Mouse (Mus musculus) kidney, adult 9 months (tissue): ENCODE measurements at regions not wholly inside any gene's neighbourhood (a gene's known extent, or its start where the extent isn't known, plus 50 kb on each side); places are given as distances from the start of the nearest gene placed in this dataset.
A peak's percentile ranks its signal among the peaks of the same experiment; 100 is the strongest.

Experiments
- DNase-seq: peaks from one replicate; pipeline ENCODE4 v3.0.0; 2022

DNA sequence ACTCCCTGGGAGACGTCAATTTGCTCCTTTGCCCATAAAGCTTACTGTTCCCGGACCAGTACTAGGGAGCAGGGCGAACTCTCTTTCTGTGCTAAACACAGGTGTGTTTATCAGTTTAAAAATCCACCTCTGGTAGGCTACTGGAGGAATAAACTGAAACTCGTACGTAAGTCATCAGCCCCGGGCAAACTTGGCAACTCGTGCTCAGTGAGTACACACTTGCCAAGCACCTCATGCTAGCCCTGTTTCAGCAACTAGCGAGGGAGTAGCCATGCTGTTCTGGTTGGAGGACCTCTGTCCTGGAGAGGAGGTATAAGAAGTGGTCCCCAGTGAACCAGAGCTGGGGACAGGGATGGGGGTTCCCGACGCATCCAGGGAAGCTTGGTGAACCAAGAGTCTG, 122.6 kb upstream of the Id2 start:
- peak; percentile 78 for DNase-seq

DNA sequence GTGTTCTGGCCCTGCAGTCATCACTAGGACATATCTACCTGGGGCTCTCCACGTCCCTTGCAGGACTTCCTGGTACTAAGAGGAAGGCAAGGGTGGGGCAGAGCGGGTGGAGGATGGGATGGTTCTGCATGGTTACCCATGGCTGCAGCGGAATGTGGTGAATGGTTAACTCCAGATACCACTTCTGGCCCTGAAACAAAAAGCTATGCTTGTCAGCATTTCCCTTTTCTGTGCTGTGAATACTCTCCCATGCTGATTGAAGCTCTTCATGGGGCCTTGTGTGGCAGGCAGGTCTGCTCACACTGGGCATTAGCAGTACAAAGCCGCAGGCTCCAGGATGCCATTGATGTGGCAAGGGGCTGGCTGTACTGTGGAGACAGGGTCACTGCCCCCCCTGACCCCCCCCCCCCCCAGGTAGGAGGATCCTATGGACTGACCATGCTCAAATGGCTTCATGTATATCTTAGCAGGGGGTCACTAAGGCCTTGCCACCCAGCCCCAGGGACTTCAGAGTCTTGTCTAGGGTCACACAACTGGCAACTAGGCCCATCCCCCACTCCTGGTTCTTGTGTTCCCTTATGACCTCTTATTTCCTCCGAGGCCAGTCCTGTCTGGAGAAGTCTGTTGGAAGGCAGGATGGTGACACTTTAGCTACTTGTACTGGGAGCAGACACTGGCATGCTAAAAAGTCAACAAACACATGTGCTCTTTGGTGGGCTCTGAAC, 120.0 kb upstream of the Id2 start:
- DNase-seq = peak; percentile 96

DNA sequence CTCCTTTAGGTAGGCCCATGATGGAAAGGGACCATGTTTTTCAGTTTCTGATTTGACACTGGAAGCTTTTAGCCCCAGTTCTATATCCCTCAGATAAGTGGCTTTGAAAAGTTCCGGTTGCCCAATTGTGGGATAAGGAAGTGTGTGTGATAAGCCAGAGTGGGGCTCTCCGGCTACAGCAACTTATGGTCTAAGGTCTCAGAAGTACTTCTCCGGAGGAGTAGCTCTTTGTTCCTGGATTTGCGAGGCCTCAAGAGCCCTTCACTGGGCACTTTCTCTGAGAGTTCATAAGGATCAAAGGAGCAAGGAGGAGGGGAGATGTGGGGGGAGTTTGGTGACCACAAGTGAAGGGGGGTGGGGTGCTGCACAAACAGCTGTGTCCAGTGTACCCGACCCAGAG, 118.3 kb upstream of the Id2 start:
- DNase-seq = no peak

DNA sequence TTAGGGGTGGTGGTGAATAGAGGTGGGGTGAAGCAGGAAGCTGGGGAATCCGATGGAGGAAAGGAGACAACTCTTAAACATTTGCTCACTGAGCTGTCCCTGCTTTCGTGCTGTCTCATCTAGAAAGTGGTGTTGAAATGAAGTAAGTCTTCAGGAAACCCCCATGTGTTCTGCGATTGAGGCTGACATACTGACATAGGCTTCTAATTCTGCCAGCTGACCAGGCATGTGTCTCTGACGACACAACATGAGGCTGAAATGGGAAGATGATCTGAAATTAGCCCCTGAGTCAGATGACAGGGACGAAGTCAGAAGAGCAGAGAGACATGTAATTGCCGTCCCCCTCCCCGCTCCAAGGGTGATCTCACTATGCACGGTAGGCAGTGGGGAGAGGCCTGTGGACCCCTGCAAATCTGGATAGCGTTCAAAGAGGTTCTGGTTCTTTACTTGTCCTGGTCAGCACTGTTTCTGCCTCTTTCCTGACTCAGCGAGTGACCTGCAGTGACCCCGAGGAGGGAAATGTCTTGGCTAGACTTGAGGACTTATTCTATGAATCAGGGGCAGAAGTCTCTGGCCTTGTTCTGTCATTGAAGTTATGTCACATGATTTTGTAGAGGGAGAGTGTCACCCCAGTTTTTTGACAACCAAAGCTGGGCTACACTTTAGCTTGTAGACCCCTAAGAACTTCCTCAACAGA, 117.0 kb upstream of the Id2 start:
- peak; percentile 68 for DNase-seq

DNA sequence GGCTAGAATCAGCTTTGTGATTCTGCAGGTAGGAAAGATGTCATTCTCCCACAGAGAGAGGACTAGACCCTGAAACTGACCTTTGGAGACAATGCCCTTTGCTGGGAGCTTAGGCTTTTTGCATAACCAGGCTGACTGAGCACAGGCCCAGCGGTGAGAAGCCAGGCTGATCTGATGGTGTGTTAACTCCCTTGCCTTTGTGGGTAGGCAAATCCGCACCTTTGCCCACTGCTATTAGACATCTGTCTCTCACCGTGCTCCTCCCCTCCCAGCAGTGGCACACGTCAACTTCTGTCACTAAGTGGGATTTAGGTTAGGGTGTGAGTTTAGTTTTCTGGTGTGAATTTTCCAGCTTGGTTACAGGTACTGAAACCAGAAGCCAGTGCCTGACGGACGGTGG, 114.4 kb upstream of the Id2 start:
- no peak for DNase-seq

DNA sequence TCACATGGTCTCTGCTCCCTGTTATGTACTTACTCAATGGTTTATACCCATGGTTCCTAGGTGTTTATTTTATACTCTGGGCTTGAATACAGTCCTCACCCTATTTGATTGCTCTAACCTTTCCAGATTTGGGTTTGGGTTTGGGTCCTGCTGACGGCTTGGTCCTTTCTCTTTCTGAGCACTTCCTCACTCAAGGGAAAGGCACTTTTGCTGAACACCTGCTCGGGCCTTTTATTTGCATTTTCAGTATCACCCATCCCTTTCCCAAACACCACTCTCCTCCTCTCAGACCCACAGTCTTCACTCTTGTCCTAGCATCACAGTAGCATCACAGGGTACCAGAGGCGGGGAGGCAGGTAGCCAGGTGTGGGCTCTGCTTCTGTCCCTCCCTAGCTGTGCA, 113.7 kb upstream of the Id2 start:
- DNase-seq = no peak

DNA sequence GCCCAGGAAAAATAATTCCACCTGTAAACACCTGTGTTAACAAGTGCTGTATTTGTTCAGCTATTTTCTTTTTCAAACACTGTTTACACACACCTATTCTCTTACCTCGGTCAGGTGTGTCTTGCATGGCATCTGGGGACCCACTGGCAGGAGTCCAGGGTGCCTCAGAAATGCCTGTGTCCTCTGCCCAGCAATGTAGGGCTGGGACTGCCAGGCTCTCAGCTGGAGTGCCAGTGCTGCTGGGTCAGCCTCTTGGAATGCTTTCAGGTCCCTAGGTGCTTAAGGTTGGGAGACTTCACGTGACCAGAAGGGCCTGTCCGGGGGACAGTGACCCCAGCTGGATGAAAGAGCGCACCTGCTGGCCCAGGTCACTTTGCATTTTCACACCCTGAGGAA, 112.4 kb upstream of the Id2 start:
- DNase-seq = peak; percentile 92

DNA sequence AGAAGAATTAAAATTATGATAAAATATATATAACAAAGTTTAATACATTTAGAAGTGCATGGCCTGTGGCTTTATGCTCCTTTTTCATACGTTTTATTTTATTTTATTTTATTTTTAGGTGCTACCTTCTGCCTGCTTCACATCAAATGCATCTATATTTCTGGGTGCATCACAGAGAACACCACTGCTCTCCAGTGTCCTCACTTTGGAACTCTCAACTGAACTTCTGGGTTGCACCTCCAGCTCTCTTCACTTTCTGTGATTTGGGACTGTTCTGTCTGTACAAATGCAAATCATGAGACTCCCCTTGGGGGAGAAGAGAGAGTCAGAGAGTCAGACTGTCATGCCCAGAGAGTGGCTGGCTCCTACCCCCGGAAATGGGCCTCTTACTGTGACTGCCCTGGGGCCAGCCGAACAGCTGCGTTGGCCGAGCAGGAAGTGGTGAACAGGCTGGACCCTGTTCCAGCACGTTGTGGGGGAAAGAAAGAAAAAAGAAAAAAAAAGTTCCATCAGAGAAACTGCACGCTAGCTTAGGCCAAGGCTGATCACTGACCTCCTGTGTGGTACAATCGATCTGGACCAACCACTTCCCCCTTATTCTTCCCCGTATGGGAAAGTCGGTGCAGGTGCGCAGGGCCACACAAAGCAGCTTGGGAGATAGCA, 111.9 kb upstream of the Id2 start:
- peak; percentile 54 for DNase-seq

DNA sequence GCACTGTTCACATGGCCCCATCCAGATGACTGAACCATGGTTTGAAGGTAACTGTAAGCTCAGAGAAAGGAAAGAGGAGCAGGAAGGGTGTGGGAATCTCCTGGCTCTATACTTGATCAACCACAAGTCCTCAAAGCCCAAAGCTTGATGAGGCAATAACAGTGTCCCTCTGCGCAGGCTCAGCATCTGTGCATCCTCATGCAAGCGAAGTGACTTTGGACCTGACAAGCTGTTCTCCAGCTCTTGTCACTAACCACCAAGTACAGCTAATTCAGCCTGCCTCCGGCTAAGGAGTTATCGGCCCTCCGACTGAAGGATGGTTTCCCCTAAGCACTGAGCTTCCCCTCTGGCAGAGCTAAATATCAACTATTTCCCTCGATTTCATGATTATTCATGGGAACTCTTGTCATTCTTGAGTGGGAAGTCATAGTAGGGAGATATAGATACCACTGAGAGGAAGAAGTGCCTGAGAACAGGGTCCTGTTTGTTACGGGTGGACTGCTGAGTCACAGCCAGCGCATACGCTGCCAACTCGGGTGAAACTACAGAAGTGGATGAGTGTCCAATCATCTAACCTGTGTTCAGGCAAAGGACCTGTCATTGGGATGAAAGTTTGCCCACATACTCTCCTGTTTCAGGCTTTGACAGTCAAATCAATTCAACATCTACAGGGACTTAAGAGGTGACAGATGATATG, 106.6 kb upstream of the Id2 start:
- DNase-seq = no peak

DNA sequence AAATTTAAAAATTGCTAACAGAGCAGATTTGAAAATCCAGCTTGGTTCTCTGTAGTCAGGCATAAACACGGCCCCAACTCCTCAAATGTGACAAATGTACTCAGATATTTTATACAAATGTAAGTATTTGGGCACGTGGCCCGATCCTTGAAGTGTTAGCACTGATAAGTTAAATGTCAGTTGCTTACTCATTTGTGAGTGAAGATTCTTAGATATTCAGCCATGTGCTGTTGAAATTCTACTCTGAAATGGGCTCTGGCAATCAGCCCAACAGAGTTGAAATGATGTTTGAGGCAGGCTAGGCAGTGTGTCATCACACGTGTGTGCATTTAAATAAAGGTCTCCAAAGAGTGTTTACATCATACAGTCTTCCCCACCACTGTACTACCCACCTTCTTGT, 103.2 kb upstream of the Id2 start:
- no peak for DNase-seq

DNA sequence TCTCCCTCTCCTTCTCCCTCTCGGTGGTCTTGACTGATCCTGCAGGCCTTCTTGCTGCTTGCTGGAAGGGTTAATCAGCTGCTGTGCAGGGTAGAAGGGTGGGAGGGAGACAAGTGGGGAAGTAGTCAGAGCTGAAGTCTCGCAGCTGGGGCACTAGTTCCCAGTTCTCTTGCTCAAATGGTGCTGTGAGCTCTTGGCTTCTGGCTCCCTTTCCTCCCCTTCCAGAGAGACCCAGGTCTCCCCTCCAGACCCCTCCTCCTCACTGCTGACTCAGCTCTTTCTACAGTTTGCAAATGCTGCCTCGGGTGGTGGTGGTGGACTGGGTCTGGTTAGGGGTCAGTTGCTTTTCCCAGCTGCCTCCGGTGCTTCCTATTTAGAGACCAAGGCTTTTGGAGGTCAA, 100.8 kb upstream of the Id2 start:
- DNase-seq = no peak

DNA sequence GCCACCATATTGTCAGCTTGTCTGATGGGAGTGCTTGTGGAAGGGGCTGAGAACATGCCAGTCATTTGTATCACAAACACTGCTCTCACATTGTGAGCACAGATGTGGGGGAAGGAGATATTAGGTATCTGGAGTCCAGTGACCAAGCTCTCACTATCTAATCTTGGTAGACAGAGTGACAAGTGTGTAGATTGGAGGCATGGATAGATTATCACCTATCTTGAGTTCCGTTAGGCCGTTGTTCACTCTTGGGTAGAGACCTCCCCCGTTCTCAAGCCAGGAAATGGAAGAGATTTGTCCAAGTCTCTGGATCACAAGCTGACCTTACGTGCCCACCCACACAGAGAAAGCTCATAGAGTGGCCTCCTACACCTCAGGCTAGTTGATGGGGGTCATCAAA, 99.1 kb upstream of the Id2 start:
- DNase-seq = no peak

DNA sequence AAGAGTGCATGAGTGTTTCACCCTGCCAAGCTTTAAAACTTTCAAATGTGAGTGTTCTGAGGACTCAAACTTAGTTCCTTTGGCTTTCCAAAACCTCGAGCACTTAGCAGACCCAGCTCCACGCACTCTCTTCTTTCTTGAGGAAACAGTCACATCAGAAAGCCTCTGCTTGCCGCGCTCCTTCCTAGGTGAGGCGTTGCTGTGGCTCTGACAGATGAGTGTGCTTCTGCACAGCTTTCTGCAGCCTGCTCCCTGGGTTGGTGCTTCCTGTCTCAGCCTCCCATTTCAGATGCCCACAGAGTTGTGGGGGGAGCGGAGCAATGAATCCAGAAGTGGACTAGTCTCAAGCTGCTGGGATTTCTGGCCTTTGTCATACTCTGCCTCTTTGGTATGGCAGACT, 95.3 kb upstream of the Id2 start:
- no peak for DNase-seq

DNA sequence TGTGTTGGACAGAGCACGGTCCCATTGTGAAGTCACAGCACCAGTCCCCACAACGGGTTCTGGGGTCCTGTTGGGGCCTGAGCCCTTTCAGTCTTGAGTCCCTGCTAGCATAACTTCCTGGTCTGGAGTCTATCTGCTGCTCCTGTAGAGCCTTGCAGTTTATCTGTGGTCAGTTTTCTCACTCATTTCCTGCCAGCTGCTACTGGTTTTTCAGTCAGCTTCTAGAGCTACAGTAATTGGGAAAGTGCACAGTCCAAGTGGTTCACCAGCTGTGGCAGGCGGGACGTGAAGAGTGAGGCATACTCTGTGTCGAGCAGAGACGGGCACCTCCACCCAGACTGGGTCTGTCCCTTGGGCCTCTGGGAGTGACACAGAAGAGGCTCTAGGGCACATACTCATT, 93.4 kb upstream of the Id2 start:
- peak; percentile 39 for DNase-seq

DNA sequence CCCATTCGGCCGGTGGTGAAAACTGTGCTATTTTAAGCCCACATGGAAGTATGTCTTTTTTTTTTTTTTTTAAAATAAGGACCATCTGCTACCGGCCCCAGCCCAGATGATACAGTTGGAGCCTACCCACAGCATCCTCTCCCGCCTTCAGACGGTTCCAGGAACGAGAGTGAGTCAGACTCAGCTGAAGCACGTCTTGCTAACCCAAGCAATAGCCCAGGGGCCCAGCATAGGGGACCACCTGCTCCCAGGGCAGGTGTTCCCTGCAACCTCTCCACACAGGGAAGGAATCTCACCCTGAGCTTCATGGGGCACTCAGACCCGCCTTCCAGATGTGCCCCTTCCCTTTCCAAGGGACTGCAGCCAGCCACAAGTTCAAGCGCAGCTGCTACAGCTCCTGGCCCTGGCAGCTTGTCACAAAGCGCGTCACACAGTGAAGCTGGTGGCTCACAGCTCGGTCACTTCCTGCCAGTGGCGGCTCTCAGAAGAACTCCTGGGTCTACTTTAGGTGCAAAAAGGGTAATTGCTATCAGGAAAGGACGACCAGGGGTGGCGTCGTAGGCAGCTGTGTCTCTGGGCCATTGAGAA, 92.3 kb upstream of the Id2 start:
- DNase-seq = no peak

DNA sequence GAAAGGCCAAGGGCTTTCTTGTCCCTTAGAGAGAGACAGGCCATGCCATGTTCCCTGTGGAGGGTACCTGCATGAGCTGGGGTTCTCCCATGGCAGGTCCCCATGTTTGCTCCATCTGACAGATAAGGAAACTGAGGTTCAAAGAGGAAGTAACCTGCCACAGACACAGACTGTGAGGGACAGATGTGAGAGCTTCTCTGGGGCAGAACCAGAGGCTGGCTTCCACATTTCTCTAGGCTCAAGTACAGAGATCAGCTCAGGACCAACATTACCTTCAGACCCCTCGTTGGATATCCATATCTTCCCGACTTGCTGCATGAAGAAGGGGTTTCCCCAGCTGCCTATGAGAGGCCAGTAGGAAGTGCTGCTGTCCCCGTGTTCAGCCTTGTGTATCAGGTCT, 91.6 kb upstream of the Id2 start:
- DNase-seq = no peak

DNA sequence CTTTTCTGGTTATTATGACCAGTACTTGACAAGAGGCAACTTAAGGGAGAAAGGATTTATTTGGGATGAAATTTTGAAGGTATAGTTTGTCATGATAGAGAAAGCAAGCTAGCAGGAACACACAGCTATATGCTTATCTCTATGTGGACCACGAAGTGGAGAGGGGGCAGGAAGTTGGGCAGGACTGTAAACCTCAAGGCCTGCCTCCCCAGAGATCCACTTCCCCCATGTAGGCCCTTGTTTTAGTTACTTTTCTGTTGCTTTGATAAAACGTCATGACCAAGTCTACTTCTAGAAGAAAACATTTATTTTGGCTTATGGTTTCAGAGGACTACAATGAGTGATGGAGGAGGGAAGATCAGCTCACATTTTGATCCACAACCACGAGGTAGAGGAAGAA, 90.3 kb upstream of the Id2 start:
- no peak for DNase-seq

DNA sequence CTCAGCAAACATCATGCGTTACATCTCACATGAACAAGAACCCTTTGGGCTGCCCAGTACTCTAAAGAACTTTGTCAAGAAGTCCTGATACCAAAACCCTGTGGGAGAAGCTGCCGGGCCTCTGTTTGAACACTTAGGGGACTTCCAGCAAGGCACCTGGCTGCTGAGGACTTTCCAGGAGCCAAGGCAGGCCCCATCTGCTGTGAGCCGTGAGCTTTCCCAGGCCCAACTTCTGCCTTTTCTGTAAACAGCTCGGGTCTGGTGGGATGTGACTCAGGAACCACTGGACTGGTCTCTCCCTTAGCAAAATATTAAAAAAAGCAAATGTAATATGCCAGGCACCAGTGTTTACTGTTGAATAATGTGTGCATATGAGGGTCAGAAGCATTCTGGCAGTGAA, 85.7 kb upstream of the Id2 start:
- DNase-seq = no peak

DNA sequence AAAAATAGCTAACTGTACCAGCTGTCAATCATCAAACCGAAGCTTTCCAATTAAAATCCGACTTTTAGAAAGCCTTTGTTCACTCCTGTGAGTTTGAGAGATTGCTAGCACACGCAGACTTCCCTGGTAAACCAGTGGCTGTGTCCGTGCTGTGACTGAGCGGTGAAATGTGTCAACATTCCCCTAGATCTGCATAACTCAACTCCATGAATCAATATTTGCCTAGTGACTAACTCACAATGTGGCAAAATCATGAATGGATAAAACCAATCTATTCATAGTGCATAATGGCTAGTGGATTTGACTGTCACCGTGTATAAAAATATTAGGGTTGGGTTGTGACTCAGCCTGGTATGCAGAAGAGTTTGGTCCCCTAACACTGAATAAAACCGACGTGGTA, 84.4 kb upstream of the Id2 start:
- no peak for DNase-seq

DNA sequence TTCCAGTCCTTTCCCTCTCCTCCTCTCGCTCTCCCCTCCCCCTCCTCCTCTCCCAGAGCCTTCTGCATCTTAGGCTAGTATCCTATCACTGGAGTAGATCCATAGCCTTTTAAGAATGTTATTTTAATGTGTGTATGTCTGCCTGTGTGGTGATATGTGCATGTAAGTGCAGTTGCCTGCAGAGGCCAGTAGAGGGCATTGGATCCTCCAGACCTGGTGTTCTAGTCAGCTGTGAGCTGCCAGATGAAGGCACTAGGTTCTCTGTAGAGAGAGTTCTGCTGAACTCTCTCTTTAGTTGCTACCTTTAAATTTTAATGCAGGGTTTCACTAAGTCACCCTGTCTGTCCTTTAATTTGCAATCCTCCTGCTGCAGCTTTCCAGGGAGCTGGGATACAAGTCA, 83.9 kb upstream of the Id2 start:
- no peak for DNase-seq

DNA sequence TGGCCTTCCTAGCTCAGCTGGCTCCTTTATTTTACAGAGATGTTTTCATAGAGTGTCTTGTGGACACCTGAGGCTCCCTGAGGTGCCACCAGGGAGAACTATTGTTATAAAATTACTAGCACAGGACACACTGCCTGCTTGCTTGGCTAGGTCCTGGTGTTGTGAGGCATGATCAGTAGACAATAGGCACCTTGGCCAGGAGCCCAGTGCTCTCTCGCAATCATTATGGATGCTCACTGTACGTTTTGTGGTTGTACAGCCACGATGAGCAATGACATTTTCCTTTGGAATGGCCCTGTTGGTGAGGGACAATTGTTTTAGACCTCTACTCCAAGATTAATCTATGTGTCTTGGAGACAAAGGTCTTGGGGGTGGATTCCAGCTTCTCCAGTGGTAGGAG, 83.3 kb upstream of the Id2 start:
- DNase-seq = no peak

DNA sequence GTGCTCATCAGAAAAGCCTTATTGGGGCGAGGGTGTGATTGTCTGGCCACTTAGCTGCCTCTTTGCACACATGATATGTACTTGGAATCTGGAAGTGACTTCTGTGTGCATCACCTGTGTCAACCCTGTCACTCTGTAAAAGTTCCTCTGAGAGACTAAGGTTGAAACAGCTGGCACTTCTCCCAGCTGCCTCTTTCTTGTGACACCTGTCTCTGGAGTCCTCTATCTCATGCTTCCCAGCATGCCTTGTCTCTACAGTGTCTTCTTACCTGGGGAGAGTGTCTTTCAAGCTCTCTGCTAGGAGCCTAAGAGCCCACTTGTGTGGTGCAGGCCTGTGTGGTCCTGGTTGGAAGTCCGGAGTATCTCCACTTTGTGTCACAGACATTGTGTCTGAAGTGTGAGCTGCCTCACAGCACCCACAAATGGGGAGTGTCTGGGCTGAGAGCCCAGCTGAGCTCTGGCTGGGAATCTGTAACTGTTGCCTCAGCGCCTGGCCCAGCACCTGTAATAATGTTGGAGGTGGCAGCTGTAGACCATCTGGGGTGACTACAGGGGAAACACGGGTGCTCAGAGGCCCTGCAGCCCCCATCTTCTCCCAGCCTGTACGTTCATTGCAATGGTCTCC, 81.7 kb upstream of the Id2 start:
- DNase-seq = no peak

DNA sequence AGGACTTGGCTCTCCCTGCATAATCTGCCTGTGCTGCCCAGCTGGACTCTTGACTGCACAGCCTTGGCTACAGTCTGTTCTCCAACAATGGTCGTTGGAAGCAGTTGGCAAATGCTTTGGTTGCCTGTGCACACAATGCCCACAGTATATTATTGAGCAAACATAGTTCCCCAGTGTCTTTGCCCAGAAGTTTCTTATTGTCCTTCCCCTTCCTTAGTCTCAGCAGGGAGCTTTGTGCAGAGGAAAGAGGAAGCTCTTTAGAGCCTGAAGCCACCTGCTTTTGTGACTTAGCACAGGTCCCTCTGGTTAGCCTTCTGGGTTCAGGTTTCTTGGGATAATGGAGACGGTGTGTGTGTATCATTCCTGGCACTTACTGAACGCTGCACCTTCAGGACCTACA, 80.9 kb upstream of the Id2 start:
- no peak for DNase-seq
